Mouse (Mus musculus): Measurements from ENCODE around the gene Cnot1. TPM values are rescaled to one million over a fixed set of nuclear protein-coding genes. Genes with fewer than 3 reads are reported as not detected.

Gene Cnot1
- polyA plus RNA-seq, 1 experiment from 2014 or later: 83.1 TPM

DNA sequence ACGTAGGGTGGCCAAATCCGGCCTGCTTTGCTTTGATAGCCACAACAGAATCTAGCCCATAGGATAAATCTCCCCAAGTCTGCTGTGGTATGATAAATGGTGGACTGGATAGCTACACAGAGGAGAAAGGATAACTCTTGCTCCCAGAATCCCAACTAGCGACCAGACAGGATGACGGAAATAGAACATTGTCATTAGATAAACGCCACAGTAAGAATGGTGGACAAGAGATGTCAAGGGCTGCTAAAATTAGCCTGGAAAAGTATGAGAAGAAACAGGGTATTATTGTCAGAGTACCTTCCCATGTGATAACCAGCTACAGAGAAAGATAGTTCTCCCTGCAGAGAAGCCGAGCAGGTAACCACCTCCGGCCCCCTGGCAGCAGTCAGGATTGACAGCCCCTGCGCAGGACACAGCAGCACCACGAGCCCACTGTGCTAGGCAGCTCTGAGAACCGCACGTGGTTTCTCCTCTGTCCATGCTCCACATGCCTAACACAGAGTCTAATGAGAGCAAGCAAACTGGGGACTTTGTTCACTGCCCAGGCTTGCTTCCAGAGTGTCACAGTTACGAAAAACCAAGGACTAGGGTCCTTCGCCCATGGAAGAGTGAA is 116.2 kb downstream of the Cnot1 start:
- 31% methylated on average over 13 of the region's 13 CpGs for WGBS
- no peaks in the 10 kb centered on the region for H3K27me3 ChIP-seq (ENCODE audit: control insufficient read depth, insufficient read depth, low read length)
- peaks cover 28 to 49% of the 10 kb centered on the region in 2 experiments for H3K4me1 ChIP-seq (ENCODE audit: control insufficient read depth in 2 of 2, insufficient read depth in 2 of 2, low read length in 2 of 2)
- peak; percentile 54; the same call in 1 of the 2 replicates for ATAC-seq (ENCODE audit: insufficient number of reproducible peaks, insufficient read depth, low FRiP score, low read depth)
- peak overlapping the region; percentile 91 to 95 for H3K27ac ChIP-seq (replicated peaks in 1 of 2; ENCODE audit: control insufficient read depth in 1 of 2, insufficient read depth in 1 of 2, low read depth in 2 of 2, low read length in 2 of 2)
- H3K36me3 ChIP-seq (ENCODE audit: control insufficient read depth, insufficient read depth, low read length): no peaks in the 10 kb centered on the region
- no peaks in the 10 kb centered on the region for H3K9me3 ChIP-seq (ENCODE audit: control insufficient read depth, low read length)
- no peak overlapping the region for H3K4me3 ChIP-seq (ENCODE audit: control insufficient read depth in 1 of 2, insufficient read depth in 1 of 2, low read depth in 1 of 2, low read length in 2 of 2)
- H3K9ac ChIP-seq (ENCODE audit: low read length): peak overlapping the region; percentile 57
- H3K4me2 ChIP-seq (ENCODE audit: low read length): peak overlapping the region; percentile 15; the same call in 1 of the 2 replicates

DNA sequence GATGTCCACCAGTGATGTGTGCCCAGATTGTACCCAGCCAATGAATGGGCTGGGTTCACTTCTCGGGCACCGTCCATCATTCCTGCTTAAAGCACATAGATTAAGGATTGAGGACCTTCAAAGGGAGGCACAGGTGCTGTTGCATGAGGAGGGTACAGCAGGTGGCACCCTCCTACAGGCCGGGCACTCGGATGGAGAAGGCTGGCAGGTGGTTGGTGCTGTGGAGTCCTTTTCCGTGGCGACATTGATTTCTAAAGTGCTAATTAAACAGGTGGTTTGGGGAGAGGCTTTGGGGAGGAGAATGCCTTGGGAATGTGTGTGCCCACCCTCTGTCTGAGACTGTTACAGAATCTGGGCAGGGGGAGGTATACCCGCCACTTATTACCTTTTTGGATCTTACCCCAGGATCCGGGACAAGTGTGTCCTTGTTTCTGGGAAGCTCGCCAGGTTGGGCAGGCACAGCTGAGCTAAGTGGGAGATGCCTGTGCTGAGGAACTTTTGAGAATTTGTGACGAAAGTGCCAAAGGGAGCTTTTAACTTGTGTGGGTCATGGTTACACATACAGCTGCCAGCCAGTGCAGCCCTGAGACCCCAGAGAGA is 119.1 kb downstream of the Cnot1 start:
- Histone ChIP-seq H3K27ac (replicated peaks in 1 of 2; ENCODE audit: control insufficient read depth in 1 of 2, insufficient read depth in 1 of 2, low read depth in 2 of 2, low read length in 2 of 2) (peak overlapping the region; percentile 42 to 74), H3K4me1 (ENCODE audit: control insufficient read depth in 2 of 2, insufficient read depth in 2 of 2, low read length in 2 of 2) (peaks cover 27 to 40% of the 10 kb centered on the region in 2 experiments), H3K4me3 (ENCODE audit: control insufficient read depth in 1 of 2, insufficient read depth in 1 of 2, low read depth in 1 of 2, low read length in 2 of 2) (no peak overlapping the region), H3K27me3 (ENCODE audit: control insufficient read depth, insufficient read depth, low read length) (no peaks in the 10 kb centered on the region), H3K9ac (ENCODE audit: low read length) (no peak overlapping the region), H3K4me2 (ENCODE audit: low read length) (no peak overlapping the region), H3K36me3 (ENCODE audit: control insufficient read depth, insufficient read depth, low read length) (no peaks in the 10 kb centered on the region), H3K9me3 (ENCODE audit: control insufficient read depth, low read length) (no peaks in the 10 kb centered on the region)
- WGBS: 63% methylated on average over 10 of the region's 10 CpGs
- ATAC-seq (ENCODE audit: insufficient number of reproducible peaks, insufficient read depth, low FRiP score, low read depth): no peak

DNA sequence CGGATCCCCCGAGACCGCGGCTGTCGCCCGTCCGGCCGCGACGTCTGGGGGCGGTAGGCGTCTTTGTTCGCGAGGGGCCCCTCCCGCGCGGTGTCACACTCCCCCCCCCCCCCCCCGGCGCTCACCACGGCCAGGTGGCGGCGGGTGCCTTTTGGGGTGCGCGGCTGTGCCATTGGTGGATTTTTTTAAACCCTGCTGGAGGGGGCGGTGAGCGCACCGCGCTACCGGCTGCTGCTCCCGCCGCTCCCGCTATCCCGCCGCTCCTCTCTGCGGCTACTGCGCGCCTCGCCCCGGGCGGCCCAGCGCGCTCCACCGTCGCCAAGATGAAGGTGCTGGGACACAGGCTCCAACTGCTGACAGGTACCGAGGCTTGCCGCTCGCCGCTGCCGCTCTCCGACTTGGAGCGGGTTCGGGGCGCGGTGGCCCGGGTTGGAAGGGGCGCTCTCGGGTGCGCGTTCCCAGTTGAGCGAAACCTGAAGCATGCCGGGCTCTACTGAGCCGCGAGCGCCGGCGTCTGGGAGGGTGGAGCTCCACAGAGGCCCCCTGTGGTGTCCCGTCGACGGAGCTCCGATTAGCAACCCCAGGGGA is 129.1 kb downstream of the Cnot1 start:
- H3K36me3 ChIP-seq (ENCODE audit: control insufficient read depth, insufficient read depth, low read length): no peaks in the 10 kb centered on the region
- H3K4me3 ChIP-seq (ENCODE audit: control insufficient read depth in 1 of 2, insufficient read depth in 1 of 2, low read depth in 1 of 2, low read length in 2 of 2): peak overlapping the region; percentile 67 to 73
- H3K9me3 ChIP-seq (ENCODE audit: control insufficient read depth, low read length): no peaks in the 10 kb centered on the region
- H3K9ac ChIP-seq (ENCODE audit: low read length): peak overlapping the region; percentile 78
- WGBS: under 1% methylated on average over 65 of the region's 70 CpGs
- H3K27ac ChIP-seq (replicated peaks in 1 of 2; ENCODE audit: control insufficient read depth in 1 of 2, insufficient read depth in 1 of 2, low read depth in 2 of 2, low read length in 2 of 2): no peak overlapping the region; a peak in 1 of 4 replicates
- peak overlapping the region; percentile 99 for H3K4me2 ChIP-seq (ENCODE audit: low read length)
- peaks cover 2 to 4% of the 10 kb centered on the region in 2 experiments; a peak in 2 of 4 replicates for H3K4me1 ChIP-seq (ENCODE audit: control insufficient read depth in 2 of 2, insufficient read depth in 2 of 2, low read length in 2 of 2)
- no peak for ATAC-seq (ENCODE audit: insufficient number of reproducible peaks, insufficient read depth, low FRiP score, low read depth)
- peaks cover 50% of the 10 kb centered on the region for H3K27me3 ChIP-seq (ENCODE audit: control insufficient read depth, insufficient read depth, low read length)

DNA sequence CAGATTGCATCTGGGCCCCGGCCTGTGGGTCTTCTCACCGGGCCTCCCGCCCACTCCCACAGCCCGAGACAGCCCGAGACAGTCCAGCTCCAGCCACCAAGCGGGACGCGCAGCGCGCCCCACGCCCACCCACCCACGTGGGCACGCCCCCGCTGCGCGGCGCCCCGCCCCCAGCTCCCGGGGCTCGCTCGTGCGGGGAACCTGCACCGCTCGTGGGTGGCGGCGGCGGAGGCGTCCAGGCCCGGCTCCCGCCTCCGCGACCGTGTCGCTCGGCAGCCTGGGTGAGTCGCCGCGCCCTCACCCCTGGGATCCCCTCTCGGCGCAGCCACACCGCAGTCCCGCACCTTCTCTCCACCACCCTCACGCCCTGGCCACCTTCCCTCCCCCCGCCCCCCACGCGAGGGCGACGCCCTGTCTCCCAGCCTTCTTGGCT is 129.7 kb downstream of the Cnot1 start:
- WGBS: 2% methylated on average over 30 of the region's 48 CpGs
- Histone ChIP-seq H3K4me3 (ENCODE audit: control insufficient read depth in 1 of 2, insufficient read depth in 1 of 2, low read depth in 1 of 2, low read length in 2 of 2) (peak overlapping the region; percentile 67 to 73), H3K4me1 (ENCODE audit: control insufficient read depth in 2 of 2, insufficient read depth in 2 of 2, low read length in 2 of 2) (peaks cover 2 to 4% of the 10 kb centered on the region in 2 experiments; a peak in 2 of 4 replicates), H3K36me3 (ENCODE audit: control insufficient read depth, insufficient read depth, low read length) (no peaks in the 10 kb centered on the region), H3K27ac (replicated peaks in 1 of 2; ENCODE audit: control insufficient read depth in 1 of 2, insufficient read depth in 1 of 2, low read depth in 2 of 2, low read length in 2 of 2) (no peak overlapping the region; a peak in 1 of 4 replicates), H3K9ac (ENCODE audit: low read length) (peak overlapping the region; percentile 78), H3K9me3 (ENCODE audit: control insufficient read depth, low read length) (no peaks in the 10 kb centered on the region), H3K27me3 (ENCODE audit: control insufficient read depth, insufficient read depth, low read length) (peaks cover 50% of the 10 kb centered on the region), H3K4me2 (ENCODE audit: low read length) (peak overlapping the region; percentile 99)
- no peak for ATAC-seq (ENCODE audit: insufficient number of reproducible peaks, insufficient read depth, low FRiP score, low read depth)

DNA sequence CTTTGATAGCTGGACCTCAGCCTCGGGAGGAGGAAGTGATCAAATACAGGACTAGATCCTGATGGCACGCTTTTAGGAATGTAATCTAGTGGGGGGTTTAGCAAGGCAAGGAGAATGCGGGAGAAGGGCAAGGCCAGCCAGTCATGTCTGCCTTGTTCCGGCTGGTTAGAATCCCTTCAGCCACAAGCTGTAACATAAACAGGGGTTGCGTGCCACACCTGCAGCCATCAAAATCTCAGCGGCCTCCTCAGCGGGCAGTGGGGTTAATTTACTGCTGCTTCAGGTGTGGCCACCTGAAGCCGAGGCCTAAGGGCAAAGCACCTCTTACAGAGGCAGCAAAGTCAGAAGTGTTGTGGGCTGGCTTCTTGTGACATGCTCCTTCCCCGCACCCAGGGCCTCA is 130.6 kb downstream of the Cnot1 start, which contains the start of gene Ndrg4:
Gene Ndrg4, plus strand, starts transcription at position 350 of the 400 bp plus-strand sequence.
- H3K27ac ChIP-seq (replicated peaks in 1 of 2; ENCODE audit: control insufficient read depth in 1 of 2, insufficient read depth in 1 of 2, low read depth in 2 of 2, low read length in 2 of 2): no peak within 1 kb of the TSS; a peak in 1 of 4 replicates
- peak within 1 kb of the TSS; percentile 99 for H3K4me2 ChIP-seq (ENCODE audit: low read length)
- H3K4me1 ChIP-seq (ENCODE audit: control insufficient read depth in 2 of 2, insufficient read depth in 2 of 2, low read length in 2 of 2): peaks cover 2 to 4% of the 10 kb centered on the region in 2 experiments; a peak in 2 of 4 replicates
- H3K9ac ChIP-seq (ENCODE audit: low read length): peak within 1 kb of the TSS; percentile 78
- peak within 1 kb of the TSS; percentile 67 to 73 for H3K4me3 ChIP-seq (ENCODE audit: control insufficient read depth in 1 of 2, insufficient read depth in 1 of 2, low read depth in 1 of 2, low read length in 2 of 2)
- no peak for ATAC-seq (ENCODE audit: insufficient number of reproducible peaks, insufficient read depth, low FRiP score, low read depth)
- no peaks in the 10 kb centered on the region for H3K9me3 ChIP-seq (ENCODE audit: control insufficient read depth, low read length)
- no peaks in the 10 kb centered on the region for H3K36me3 ChIP-seq (ENCODE audit: control insufficient read depth, insufficient read depth, low read length)
- H3K27me3 ChIP-seq (ENCODE audit: control insufficient read depth, insufficient read depth, low read length): peaks cover 50% of the 10 kb centered on the region
- 52% methylated on average over 9 of the region's 9 CpGs for WGBS

DNA sequence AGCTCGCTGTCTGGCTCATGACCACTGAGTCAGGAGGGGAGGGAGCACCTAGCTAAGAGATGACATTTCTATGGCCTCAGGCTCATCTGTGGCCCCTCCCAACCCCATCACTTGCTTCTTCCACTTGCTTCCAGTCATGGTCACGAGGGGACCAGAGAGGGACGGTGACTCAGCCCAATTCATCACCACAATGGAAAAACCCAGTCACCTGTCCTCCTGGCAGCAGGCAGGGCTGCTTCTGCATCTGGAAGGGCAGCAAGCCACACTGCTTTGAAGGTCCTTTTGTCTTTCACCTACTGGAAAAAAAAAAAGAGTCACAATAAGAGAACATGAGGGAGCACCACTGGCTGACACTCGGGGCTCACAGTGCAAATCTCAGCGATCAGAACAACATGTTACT is 134.5 kb downstream of the Cnot1 start:
- H3K4me2 ChIP-seq (ENCODE audit: low read length): no peak overlapping the region
- peaks cover 7 to 10% of the 10 kb centered on the region in 2 experiments for H3K4me1 ChIP-seq (ENCODE audit: control insufficient read depth in 2 of 2, insufficient read depth in 2 of 2, low read length in 2 of 2)
- no peak for ATAC-seq (ENCODE audit: insufficient number of reproducible peaks, insufficient read depth, low FRiP score, low read depth)
- no peak overlapping the region for H3K4me3 ChIP-seq (ENCODE audit: control insufficient read depth in 1 of 2, insufficient read depth in 1 of 2, low read depth in 1 of 2, low read length in 2 of 2)
- no peak overlapping the region for H3K9ac ChIP-seq (ENCODE audit: low read length)
- H3K36me3 ChIP-seq (ENCODE audit: control insufficient read depth, insufficient read depth, low read length): no peaks in the 10 kb centered on the region
- no peaks in the 10 kb centered on the region for H3K9me3 ChIP-seq (ENCODE audit: control insufficient read depth, low read length)
- no peak overlapping the region for H3K27ac ChIP-seq (replicated peaks in 1 of 2; ENCODE audit: control insufficient read depth in 1 of 2, insufficient read depth in 1 of 2, low read depth in 2 of 2, low read length in 2 of 2)
- H3K27me3 ChIP-seq (ENCODE audit: control insufficient read depth, insufficient read depth, low read length): peaks cover 34% of the 10 kb centered on the region
- 47% methylated on average over 5 of the region's 5 CpGs for WGBS

DNA sequence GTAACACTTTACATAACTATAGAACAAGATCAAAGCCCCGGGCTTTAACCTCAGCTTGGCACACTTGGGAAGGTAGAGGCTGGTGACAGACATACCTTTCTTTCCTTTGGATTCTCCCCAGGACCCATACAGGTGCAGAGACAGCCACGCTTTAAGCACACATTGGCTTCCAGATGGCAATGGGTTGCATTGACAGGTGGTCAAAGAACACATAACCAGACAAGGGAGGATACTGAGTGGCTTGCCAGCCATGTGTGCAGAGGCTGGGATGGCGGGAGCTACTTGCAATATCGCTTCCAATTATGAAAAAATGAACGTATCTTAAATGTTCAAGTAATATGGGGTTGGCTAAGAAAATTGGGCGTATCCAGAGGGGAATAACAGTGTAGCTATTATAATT is 135.4 kb downstream of the Cnot1 start:
- H3K4me2 ChIP-seq (ENCODE audit: low read length): no peak overlapping the region
- peaks cover 24% of the 10 kb centered on the region for H3K27me3 ChIP-seq (ENCODE audit: control insufficient read depth, insufficient read depth, low read length)
- no peak overlapping the region for H3K9ac ChIP-seq (ENCODE audit: low read length)
- no peak overlapping the region for H3K27ac ChIP-seq (replicated peaks in 1 of 2; ENCODE audit: control insufficient read depth in 1 of 2, insufficient read depth in 1 of 2, low read depth in 2 of 2, low read length in 2 of 2)
- ATAC-seq (ENCODE audit: insufficient number of reproducible peaks, insufficient read depth, low FRiP score, low read depth): no peak
- peaks cover 5 to 10% of the 10 kb centered on the region in 2 experiments for H3K4me1 ChIP-seq (ENCODE audit: control insufficient read depth in 2 of 2, insufficient read depth in 2 of 2, low read length in 2 of 2)
- WGBS: 82% methylated on average over 6 of the region's 6 CpGs
- no peaks in the 10 kb centered on the region for H3K36me3 ChIP-seq (ENCODE audit: control insufficient read depth, insufficient read depth, low read length)
- no peaks in the 10 kb centered on the region for H3K9me3 ChIP-seq (ENCODE audit: control insufficient read depth, low read length)
- H3K4me3 ChIP-seq (ENCODE audit: control insufficient read depth in 1 of 2, insufficient read depth in 1 of 2, low read depth in 1 of 2, low read length in 2 of 2): no peak overlapping the region
